Mouse (Mus musculus) CH12.LX (cell line): ENCODE measurements around the gene Amt.

Experiments
- CTCF ChIP-seq, 2 experiments: IDR thresholded peaks in 1 of 2; conservative IDR thresholded peaks in 1 of 2; 2 replicates each; pipeline ENCODE4 v1.5.1; 2011 to 2012; ENCODE audit warnings: low read depth in 2 of 2, low read length in 2 of 2, improper control_type of control experiment in 1 of 2, inconsistent platforms in 1 of 2, mild to moderate bottlenecking in 1 of 2, moderate library complexity in 1 of 2
- EP300 ChIP-seq: IDR thresholded peaks from 2 replicates; pipeline ENCODE4 v1.6.1; 2011; ENCODE audit warnings: low read length, improper control_type of control experiment
- HCFC1 ChIP-seq: IDR thresholded peaks from 2 replicates; pipeline ENCODE4 v1.6.1; 2012; ENCODE audit warnings: low read depth, mild to moderate bottlenecking, inconsistent platforms, low read length, improper control_type of control experiment
- KAT2A ChIP-seq: IDR thresholded peaks from 2 replicates; pipeline ENCODE4 v1.6.1; 2012; ENCODE audit warnings: low read length, improper control_type of control experiment, inconsistent platforms; ENCODE audit not compliant: insufficient replicate concordance
- MAFK ChIP-seq: IDR thresholded peaks from 2 replicates; pipeline ENCODE4 v1.6.1; 2011; ENCODE audit warnings: low read length, improper control_type of control experiment; ENCODE audit not compliant: insufficient replicate concordance
- MXI1 ChIP-seq: IDR thresholded peaks from 2 replicates; pipeline ENCODE4 v1.6.1; 2011; ENCODE audit warnings: mild to moderate bottlenecking, low read depth, low read length, improper control_type of control experiment
- POLR2A ChIP-seq: IDR thresholded peaks from 2 replicates; pipeline ENCODE4 v1.6.1; 2011; ENCODE audit warnings: low read depth, mild to moderate bottlenecking, improper control_type of control experiment, low read length
- POLR2AphosphoS2 ChIP-seq: IDR thresholded peaks from 2 replicates; pipeline ENCODE4 v1.6.1; 2011; ENCODE audit warnings: low read depth, low read length, improper control_type of control experiment
- RAD21 ChIP-seq: IDR thresholded peaks from 2 replicates; pipeline ENCODE4 v1.6.1; 2011; ENCODE audit warnings: low read depth, mild to moderate bottlenecking, low read length, improper control_type of control experiment, moderate library complexity
- TCF12 ChIP-seq: IDR thresholded peaks from 2 replicates; pipeline ENCODE4 v1.6.1; 2014; ENCODE audit warnings: low read depth, mild to moderate bottlenecking, inconsistent platforms, low read length, improper control_type of control experiment
- UBTF ChIP-seq: IDR thresholded peaks from 2 replicates; pipeline ENCODE4 v1.6.1; 2012; ENCODE audit warnings: low read depth, mild to moderate bottlenecking, inconsistent platforms, low read length, improper control_type of control experiment, moderate library complexity
- USF1 ChIP-seq: IDR thresholded peaks from 2 replicates; pipeline ENCODE4 v1.6.1; 2014; ENCODE audit warnings: low read depth, mild to moderate bottlenecking, inconsistent platforms, low read length, improper control_type of control experiment
- ZC3H11A ChIP-seq: IDR thresholded peaks from 2 replicates; pipeline ENCODE4 v1.6.1; 2012; ENCODE audit warnings: low read depth, mild to moderate bottlenecking, inconsistent platforms, low read length, improper control_type of control experiment
- ZNF384 ChIP-seq: IDR thresholded peaks from 2 replicates; pipeline ENCODE4 v1.6.1; 2012; ENCODE audit warnings: low read depth, low read length, improper control_type of control experiment, inconsistent platforms

GRCm38 (mm10) chr9:108339886-108340257 lies 43.2 kb downstream of the Amt start:
- no peak for TF ChIP-seq MAFK
- no peak for TF ChIP-seq MXI1
- no peak for TF ChIP-seq CTCF (conservative IDR thresholded peaks at IDR 0.05 in 1 of 2, IDR thresholded peaks at IDR 0.05 in 1 of 2; ENCODE audit: low read depth in 2 of 2, low read length in 2 of 2)
- no peak for TF ChIP-seq EP300
- TF ChIP-seq POLR2AphosphoS2: no peak
- no peak for TF ChIP-seq HCFC1
- TF ChIP-seq RAD21: no peak
- no peak for TF ChIP-seq ZC3H11A
- no peak for TF ChIP-seq KAT2A
- no peak for TF ChIP-seq POLR2A
- TF ChIP-seq ZNF384: no peak
- TF ChIP-seq USF1: no peak
- TF ChIP-seq UBTF: no peak
- no peak for TF ChIP-seq TCF12
